Mouse (Mus musculus): Measurements from ENCODE around the gene Vmn2r3. TPM values are rescaled to one million over a fixed set of nuclear protein-coding genes. Genes with fewer than 3 reads are reported as not detected.
"Not testable (repeated sequence)": the region's sequence is repeated elsewhere in the genome, so short reads cannot be mapped to it uniquely, and the experiment has no call there.

Vmn2r3 gene
- polyA plus RNA-seq (2014; fragmentation: Nextera tagmentation; extraction: Ambion mirVana), result not detected in 2 replicates

- no peak within 1 kb of the TSS for H3K4me2 ChIP-seq (replicated peaks; ENCODE audit: low read depth, low read length)
- WGBS, result 75% methylated on average over 1 of the region's 1 CpGs
- H3K4me1 ChIP-seq (ENCODE audit: control insufficient read depth, insufficient read depth, low read length), result no peaks in the 10 kb centered on the region
These were observed at the start of gene Vmn2r3 for GRCm38 (mm10) chr3:64289609-64290008. Vmn2r3 (minus strand) TSS chr3:64289709.

GRCm38 (mm10) chr3:64332548-64332947 lies 43.0 kb upstream of the Vmn2r3 start:
- Histone ChIP-seq H3K27me3 (ENCODE audit: control insufficient read depth, insufficient read depth, low read length) (no peaks in the 10 kb centered on the region), H3K9me3 (ENCODE audit: control insufficient read depth, low read depth, low read length) (no peaks in the 10 kb centered on the region), H3K4me1 (ENCODE audit: control insufficient read depth, insufficient read depth, low read length) (no peaks in the 10 kb centered on the region), H3K4me2 (replicated peaks; ENCODE audit: low read depth, low read length) (no peak overlapping the region), H3K9ac (replicated peaks; ENCODE audit: low read depth, low read length) (no peak overlapping the region), H3K36me3 (ENCODE audit: control insufficient read depth, insufficient read depth, low read length) (no peaks in the 10 kb centered on the region), H3K4me3 (ENCODE audit: low read depth, low read length) (no peak overlapping the region), H3K27ac (ENCODE audit: low read length) (no peak overlapping the region)
- ATAC-seq (ENCODE audit: insufficient number of reproducible peaks, insufficient read depth, low FRiP score, low read depth), result no peak
- WGBS, result 64% methylated on average over 1 of the region's 1 CpGs

More at GRCm38 (mm10) chr3:64289609-64290008, at the start of gene Vmn2r3:
- ATAC-seq (ENCODE audit: insufficient number of reproducible peaks, insufficient read depth, low FRiP score, low read depth), result no peak
- Histone ChIP-seq H3K27me3 (ENCODE audit: control insufficient read depth, insufficient read depth, low read length) (no peaks in the 10 kb centered on the region), H3K9ac (replicated peaks; ENCODE audit: low read depth, low read length) (no peak within 1 kb of the TSS), H3K9me3 (ENCODE audit: control insufficient read depth, low read depth, low read length) (no peaks in the 10 kb centered on the region), H3K4me3 (ENCODE audit: low read depth, low read length) (no peak within 1 kb of the TSS), H3K36me3 (ENCODE audit: control insufficient read depth, insufficient read depth, low read length) (no peaks in the 10 kb centered on the region), H3K27ac (ENCODE audit: low read length) (no peak within 1 kb of the TSS)

GRCm38 (mm10) chr3:64321824-64322223 lies 32.3 kb upstream of the Vmn2r3 start:
- H3K27me3 ChIP-seq (ENCODE audit: control insufficient read depth, insufficient read depth, low read length), result no peaks in the 10 kb centered on the region
- no peak for ATAC-seq (ENCODE audit: insufficient number of reproducible peaks, insufficient read depth, low FRiP score, low read depth)

GRCm38 (mm10) chr3:64306799-64307198 lies 17.3 kb upstream of the Vmn2r3 start:
- Histone ChIP-seq H3K9me3 (ENCODE audit: control insufficient read depth, low read depth, low read length) (no peaks in the 10 kb centered on the region), H3K4me1 (ENCODE audit: control insufficient read depth, insufficient read depth, low read length) (no peaks in the 10 kb centered on the region), H3K27ac (ENCODE audit: low read length) (no peak overlapping the region), H3K36me3 (ENCODE audit: control insufficient read depth, insufficient read depth, low read length) (no peaks in the 10 kb centered on the region), H3K4me2 (replicated peaks; ENCODE audit: low read depth, low read length) (no peak overlapping the region), H3K9ac (replicated peaks; ENCODE audit: low read depth, low read length) (no peak overlapping the region), H3K4me3 (ENCODE audit: low read depth, low read length) (no peak overlapping the region), H3K27me3 (ENCODE audit: control insufficient read depth, insufficient read depth, low read length) (no peaks in the 10 kb centered on the region)
- ATAC-seq (ENCODE audit: insufficient number of reproducible peaks, insufficient read depth, low FRiP score, low read depth), result no peak

More at GRCm38 (mm10) chr3:64321824-64322223, 32.3 kb upstream of the Vmn2r3 start:
- no peaks in the 10 kb centered on the region for H3K4me1 ChIP-seq (ENCODE audit: control insufficient read depth, insufficient read depth, low read length)
- 81% methylated on average over 2 of the region's 2 CpGs for WGBS
- H3K9ac ChIP-seq (replicated peaks; ENCODE audit: low read depth, low read length), result no peak overlapping the region
- no peak overlapping the region for H3K27ac ChIP-seq (ENCODE audit: low read length)
- H3K4me2 ChIP-seq (replicated peaks; ENCODE audit: low read depth, low read length), result no peak overlapping the region
- no peaks in the 10 kb centered on the region for H3K9me3 ChIP-seq (ENCODE audit: control insufficient read depth, low read depth, low read length)
- no peaks in the 10 kb centered on the region for H3K36me3 ChIP-seq (ENCODE audit: control insufficient read depth, insufficient read depth, low read length)
- H3K4me3 ChIP-seq (ENCODE audit: low read depth, low read length), result no peak overlapping the region

- no peak overlapping the region for H3K4me2 ChIP-seq (replicated peaks; ENCODE audit: low read depth, low read length)
- no peaks in the 10 kb centered on the region for H3K4me1 ChIP-seq (ENCODE audit: control insufficient read depth, insufficient read depth, low read length)
- no peaks in the 10 kb centered on the region for H3K27me3 ChIP-seq (ENCODE audit: control insufficient read depth, insufficient read depth, low read length)
- H3K36me3 ChIP-seq (ENCODE audit: control insufficient read depth, insufficient read depth, low read length), result no peaks in the 10 kb centered on the region
- no peak overlapping the region for H3K4me3 ChIP-seq (ENCODE audit: low read depth, low read length)
- no peaks in the 10 kb centered on the region for H3K9me3 ChIP-seq (ENCODE audit: control insufficient read depth, low read depth, low read length)
- WGBS, result 22% methylated on average over 1 of the region's 1 CpGs
- H3K27ac ChIP-seq (ENCODE audit: low read length), result no peak overlapping the region
- ATAC-seq (ENCODE audit: insufficient number of reproducible peaks, insufficient read depth, low FRiP score, low read depth), result no peak
- H3K9ac ChIP-seq (replicated peaks; ENCODE audit: low read depth, low read length), result no peak overlapping the region
These were observed 23.8 kb downstream of the Vmn2r3 start for GRCm38 (mm10) chr3:64265762-64266112.

- not testable (repeated sequence) for H3K27me3 ChIP-seq (ENCODE audit: control insufficient read depth, insufficient read depth, low read length); ATAC-seq (ENCODE audit: insufficient number of reproducible peaks, insufficient read depth, low FRiP score, low read depth); H3K36me3 ChIP-seq (ENCODE audit: control insufficient read depth, insufficient read depth, low read length); H3K27ac ChIP-seq (ENCODE audit: low read length); H3K4me2 ChIP-seq (replicated peaks; ENCODE audit: low read depth, low read length); H3K4me3 ChIP-seq (ENCODE audit: low read depth, low read length); H3K4me1 ChIP-seq (ENCODE audit: control insufficient read depth, insufficient read depth, low read length); H3K9me3 ChIP-seq (ENCODE audit: control insufficient read depth, low read depth, low read length); H3K9ac ChIP-seq (replicated peaks; ENCODE audit: low read depth, low read length)
- WGBS, result 51% methylated on average over 7 of the region's 7 CpGs
These were observed 24.3 kb downstream of the Vmn2r3 start for GRCm38 (mm10) chr3:64265056-64265761.

- no peak for ATAC-seq (ENCODE audit: insufficient number of reproducible peaks, insufficient read depth, low FRiP score, low read depth)
- H3K9me3 ChIP-seq (ENCODE audit: control insufficient read depth, low read depth, low read length), result no peaks in the 10 kb centered on the region
- H3K27ac ChIP-seq (ENCODE audit: low read length), result no peak overlapping the region
- H3K36me3 ChIP-seq (ENCODE audit: control insufficient read depth, insufficient read depth, low read length), result no peaks in the 10 kb centered on the region
- H3K9ac ChIP-seq (replicated peaks; ENCODE audit: low read depth, low read length), result no peak overlapping the region
- H3K4me2 ChIP-seq (replicated peaks; ENCODE audit: low read depth, low read length), result no peak overlapping the region
- 77% methylated on average over 3 of the region's 3 CpGs for WGBS
- no peaks in the 10 kb centered on the region for H3K4me1 ChIP-seq (ENCODE audit: control insufficient read depth, insufficient read depth, low read length)
- no peaks in the 10 kb centered on the region for H3K27me3 ChIP-seq (ENCODE audit: control insufficient read depth, insufficient read depth, low read length)
- no peak overlapping the region for H3K4me3 ChIP-seq (ENCODE audit: low read depth, low read length)
These were observed 29.9 kb downstream of the Vmn2r3 start for GRCm38 (mm10) chr3:64259582-64259981.

- Histone ChIP-seq H3K36me3 (ENCODE audit: control insufficient read depth, insufficient read depth, low read length) (no peaks in the 10 kb centered on the region), H3K4me3 (ENCODE audit: low read depth, low read length) (no peak overlapping the region), H3K27me3 (ENCODE audit: control insufficient read depth, insufficient read depth, low read length) (no peaks in the 10 kb centered on the region), H3K9ac (replicated peaks; ENCODE audit: low read depth, low read length) (no peak overlapping the region), H3K27ac (ENCODE audit: low read length) (no peak overlapping the region), H3K9me3 (ENCODE audit: control insufficient read depth, low read depth, low read length) (no peaks in the 10 kb centered on the region), H3K4me2 (replicated peaks; ENCODE audit: low read depth, low read length) (no peak overlapping the region), H3K4me1 (ENCODE audit: control insufficient read depth, insufficient read depth, low read length) (no peaks in the 10 kb centered on the region)
- no peak for ATAC-seq (ENCODE audit: insufficient number of reproducible peaks, insufficient read depth, low FRiP score, low read depth)
- 87% methylated on average over 5 of the region's 5 CpGs for WGBS
These were observed 37.9 kb downstream of the Vmn2r3 start for GRCm38 (mm10) chr3:64251646-64252045.

- ATAC-seq (ENCODE audit: insufficient number of reproducible peaks, insufficient read depth, low FRiP score, low read depth); H3K9me3 ChIP-seq (ENCODE audit: control insufficient read depth, low read depth, low read length); H3K27me3 ChIP-seq (ENCODE audit: control insufficient read depth, insufficient read depth, low read length); H3K4me3 ChIP-seq (ENCODE audit: low read depth, low read length); H3K4me1 ChIP-seq (ENCODE audit: control insufficient read depth, insufficient read depth, low read length); H3K27ac ChIP-seq (ENCODE audit: low read length); H3K9ac ChIP-seq (replicated peaks; ENCODE audit: low read depth, low read length); H3K36me3 ChIP-seq (ENCODE audit: control insufficient read depth, insufficient read depth, low read length); H3K4me2 ChIP-seq (replicated peaks; ENCODE audit: low read depth, low read length): not testable (repeated sequence)
- 84% methylated on average over 6 of the region's 6 CpGs for WGBS
These were observed 39.0 kb downstream of the Vmn2r3 start for GRCm38 (mm10) chr3:64250461-64250860.
